Mouse (Mus musculus): ENCODE data around the gene Sltm. TPM values are rescaled to one million over a fixed set of nuclear protein-coding genes. Genes with fewer than 3 reads are reported as not detected.

Gene Sltm
- total and polyA plus RNA-seq, 3 experiments: 37.6 to 94.5 (median 42.4) TPM

DNA sequence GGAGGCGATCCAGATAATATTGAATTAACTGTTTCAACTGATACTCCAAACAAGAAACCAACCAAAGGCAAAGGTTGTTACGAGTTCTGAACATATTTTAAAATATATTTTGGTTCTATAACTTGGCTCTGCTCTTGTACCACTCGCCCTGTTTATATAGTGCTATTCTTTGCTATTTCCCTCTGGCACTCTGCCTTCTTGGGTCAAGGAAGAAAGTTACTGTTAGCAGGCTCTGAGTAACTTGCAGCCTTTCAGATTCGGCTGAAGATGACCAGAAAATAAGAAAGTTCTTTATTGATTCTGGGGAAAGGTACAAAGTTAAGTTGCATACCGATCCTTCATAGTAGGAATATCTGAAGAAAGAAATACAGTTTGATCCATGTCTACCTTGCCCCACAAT, 1.4 kb downstream of the Sltm start:
- Histone ChIP-seq H3K36me3 (replicated peaks in 1 of 2; ENCODE audit: control insufficient read depth in 1 of 2, insufficient read depth in 1 of 2, low read length in 1 of 2) (peaks cover 7 to 22% of the 10 kb centered on the region in 2 experiments), H3K79me2 (replicated peaks; ENCODE audit: control insufficient read depth, extremely low read depth, insufficient read depth, poor library complexity, severe bottlenecking) (peaks cover 35% of the 10 kb centered on the region), H3K4me3 (replicated peaks in 1 of 3; ENCODE audit: low read depth in 2 of 3, low read length in 2 of 3, poor library complexity in 1 of 3) (peak overlapping the region; percentile 48 to 99 (median 89)), H3K4me1 (ENCODE audit: control insufficient read depth in 1 of 2, insufficient read depth in 2 of 2) (peaks cover 0 to 29% of the 10 kb centered on the region in 2 experiments; a peak in 2 of 4 replicates), H3K27me3 (replicated peaks) (peaks cover 2% of the 10 kb centered on the region), H3K9me3 (replicated peaks; ENCODE audit: low read length) (no peaks in the 10 kb centered on the region), H3K27ac (ENCODE audit: insufficient read depth, low read depth) (no peak overlapping the region), H3K9ac (ENCODE audit: insufficient read depth, low read depth) (peak overlapping the region; percentile 64), H3K4me2 (ENCODE audit: insufficient read depth, low read depth, poor library complexity, severe bottlenecking) (peak overlapping the region; percentile 93)
- no peak for DNase-seq (ENCODE audit: extremely low read depth)
- dilution Hi-C loops (cut with MboI; ENCODE audit: extremely low pct_ligation_motif_present, extremely low pct_unique_long_range_greater_than_20kb, low sequenced_read_pairs): no loop called here
- in situ Hi-C loops (cut with MboI; ENCODE audit: low pct_ligation_motif_present, low pct_unique_long_range_greater_than_20kb, low sequenced_read_pairs): no loop called here
- TF ChIP-seq MXI1 (IDR thresholded peaks at IDR 0.05; ENCODE audit: low read depth, low read length) (no peak), SIN3A (IDR thresholded peaks at IDR 0.05; ENCODE audit: low read length) (0 out of 2 replicates have a peak, but pooled peaks have one; percentile 7), IRF4 (IDR thresholded peaks at IDR 0.05; ENCODE audit: low read depth, low read length) (no peak), MYC (IDR thresholded peaks at IDR 0.05; ENCODE audit: low read depth, low read length) (no peak)

DNA sequence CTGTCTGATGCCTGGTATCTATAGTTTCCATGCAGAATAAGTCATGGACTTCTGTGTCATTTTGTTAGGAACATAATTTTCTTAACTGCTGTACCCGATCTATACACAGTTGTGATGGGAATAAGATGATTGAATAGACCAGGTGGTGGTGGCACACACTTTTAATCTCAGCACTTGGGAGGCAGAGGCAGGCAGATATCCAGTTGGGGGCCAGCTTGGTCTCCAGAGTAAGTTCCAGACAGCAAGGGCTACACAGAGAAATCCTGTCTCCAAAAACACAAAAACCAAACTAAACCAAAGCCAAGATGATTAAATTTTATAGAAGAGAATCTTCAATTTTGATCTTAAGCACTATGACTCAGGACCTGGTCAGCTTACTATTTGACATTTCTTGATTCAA, 2.3 kb downstream of the Sltm start:
- H3K4me3 ChIP-seq (replicated peaks in 1 of 3; ENCODE audit: low read depth in 2 of 3, low read length in 2 of 3, poor library complexity in 1 of 3): no peak overlapping the region
- peaks cover 7 to 24% of the 10 kb centered on the region in 2 experiments for H3K36me3 ChIP-seq (replicated peaks in 1 of 2; ENCODE audit: control insufficient read depth in 1 of 2, insufficient read depth in 1 of 2, low read length in 1 of 2)
- TF ChIP-seq HCFC1 (IDR thresholded peaks at IDR 0.05; ENCODE audit: low read depth, low read length) (no peak), NELFE (IDR thresholded peaks at IDR 0.05; ENCODE audit: low read depth, low read length) (no peak), ZNF384 (IDR thresholded peaks at IDR 0.05; ENCODE audit: low read depth, low read length) (no peak), NRF1 (IDR thresholded peaks at IDR 0.05; ENCODE audit: low read depth, low read length) (no peak), CHD2 (IDR thresholded peaks at IDR 0.05; ENCODE audit: low read length) (no peak), IRF4 (IDR thresholded peaks at IDR 0.05; ENCODE audit: low read depth, low read length) (no peak), PAX5 (IDR thresholded peaks at IDR 0.05; ENCODE audit: low read length) (no peak), KAT2A (IDR thresholded peaks at IDR 0.05; ENCODE audit: insufficient replicate concordance, low read length) (no peak), TBP (conservative IDR thresholded peaks at IDR 0.05; ENCODE audit: low read depth, low read length) (no peak), TCF12 (IDR thresholded peaks at IDR 0.05; ENCODE audit: low read depth, low read length) (no peak), ZMIZ1 (IDR thresholded peaks at IDR 0.05; ENCODE audit: low read depth, low read length) (no peak), USF1 (IDR thresholded peaks at IDR 0.05; ENCODE audit: low read depth, low read length) (no peak), EP300 (IDR thresholded peaks at IDR 0.05; ENCODE audit: low read length) (no peak)
- in situ Hi-C loops (cut with MboI; ENCODE audit: low pct_ligation_motif_present, low pct_unique_long_range_greater_than_20kb, low sequenced_read_pairs) (no loop called here), dilution Hi-C loops (cut with MboI; ENCODE audit: extremely low pct_ligation_motif_present, extremely low pct_unique_long_range_greater_than_20kb, low sequenced_read_pairs) (no loop called here)
- peaks cover 2% of the 10 kb centered on the region for H3K27me3 ChIP-seq (replicated peaks)
- peak overlapping the region; percentile 75; the same call in 1 of the 2 replicates for H3K4me2 ChIP-seq (ENCODE audit: insufficient read depth, low read depth, poor library complexity, severe bottlenecking)
- H3K79me2 ChIP-seq (replicated peaks; ENCODE audit: control insufficient read depth, extremely low read depth, insufficient read depth, poor library complexity, severe bottlenecking): peaks cover 37% of the 10 kb centered on the region
- H3K9ac ChIP-seq (ENCODE audit: insufficient read depth, low read depth): no peak overlapping the region; the same call in 1 of the 2 replicates
- no peak overlapping the region for H3K27ac ChIP-seq (ENCODE audit: insufficient read depth, low read depth)
- peaks cover 0 to 29% of the 10 kb centered on the region in 2 experiments; a peak in 2 of 4 replicates for H3K4me1 ChIP-seq (ENCODE audit: control insufficient read depth in 1 of 2, insufficient read depth in 2 of 2)
- no peak for DNase-seq (ENCODE audit: extremely low read depth)
- H3K9me3 ChIP-seq (replicated peaks; ENCODE audit: low read length): no peaks in the 10 kb centered on the region

All from CH12.LX (cell line).